Mouse (Mus musculus) limb, embryonic 13.5 days (tissue): ENCODE measurements around the gene Gm9918. TPM values are rescaled to one million over a fixed set of nuclear protein-coding genes. Genes with fewer than 3 reads are reported as not detected.

Experiments used
- ATAC-seq: fragments of 200-750 bp; cut with Nextera tagmentation; 2 replicates; pipeline ENCODE4 v1.8.0; 2017; ENCODE audit warnings: low read depth, moderate number of reproducible peaks, moderate TSS enrichment; ENCODE audit not compliant: low FRiP score
- H3K27ac ChIP-seq: fragments of 300-500 bp; sonication (generic); 2 replicates; pipeline ENCODE4 v1.5.1; 2015; ENCODE audit warnings: inconsistent platforms, mild to moderate bottlenecking, moderate library complexity
- H3K27me3 ChIP-seq: fragments of 300-500 bp; sonication (generic); 2 replicates; pipeline ENCODE4 v1.6.1; 2015; ENCODE audit warnings: mild to moderate bottlenecking, inconsistent platforms
- H3K36me3 ChIP-seq: fragments of 300-500 bp; sonication (generic); 2 replicates; pipeline ENCODE4 v1.6.1; 2015; ENCODE audit warnings: inconsistent platforms, mild to moderate bottlenecking, moderate library complexity
- H3K4me1 ChIP-seq: fragments of 300-500 bp; sonication (generic); 2 replicates; pipeline ENCODE4 v1.6.1; 2015; ENCODE audit warnings: inconsistent platforms
- H3K4me2 ChIP-seq: fragments of 300-500 bp; sonication (generic); replicated peaks from 2 replicates; pipeline ENCODE4 v1.6.1; 2015; ENCODE audit warnings: inconsistent platforms, mild to moderate bottlenecking, moderate library complexity
- H3K4me3 ChIP-seq: fragments of 300-500 bp; sonication (generic); 2 replicates; pipeline ENCODE4 v1.5.1; 2015; ENCODE audit warnings: moderate library complexity, mild to moderate bottlenecking, inconsistent platforms
- H3K9ac ChIP-seq: fragments of 300-500 bp; sonication (generic); 2 replicates; pipeline ENCODE4 v1.6.1; 2015; ENCODE audit warnings: mild to moderate bottlenecking, inconsistent platforms
- H3K9me3 ChIP-seq: fragments of 300-500 bp; sonication (generic); 2 replicates; pipeline ENCODE4 v1.6.1; 2016; ENCODE audit warnings: inconsistent platforms
- WGBS: fragments of 180-500 bp; shearing (Covaris S2); methylation state at CpG from one replicate; pipeline ENCODE4 v1.1.7; 2015; 5-methylcytosine and 5-hydroxymethylcytosine counted together
- polyA plus RNA-seq: library from polyadenylated mRNA; unstranded; fragments of >200 nt; fragmentation: Nextera tagmentation; extraction: Ambion mirVana; gene quantifications from 2 replicates; pipeline ENCODE4 v1.2.1, GENCODE M21; 2015

Gene Gm9918
- polyA plus RNA-seq, 1 experiment from 2014 or later: 1.1 TPM

DNA sequence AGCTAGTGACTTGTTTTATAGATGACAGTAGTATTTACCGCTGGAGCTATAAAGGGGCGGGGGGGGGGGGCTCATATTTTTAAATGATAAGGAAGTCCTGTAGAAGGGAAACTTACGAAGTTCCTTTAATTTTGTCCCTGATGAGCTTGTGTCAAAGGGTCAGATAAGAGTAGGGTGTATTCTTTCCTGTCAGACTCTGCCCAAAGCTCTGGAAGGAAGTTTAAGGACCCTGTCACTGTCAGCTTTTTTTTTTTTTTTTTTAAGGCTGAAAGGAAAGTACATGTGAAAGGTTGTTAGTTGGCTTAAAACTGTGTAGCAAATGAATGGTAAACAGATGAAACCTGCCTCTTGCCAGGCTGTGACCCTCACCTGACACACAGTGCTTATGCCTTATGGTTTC lies 13.3 kb downstream of the Gm9918 start:
- H3K9me3 ChIP-seq: no peaks in the 10 kb centered on the region
- H3K4me3 ChIP-seq: no peak overlapping the region
- H3K27me3 ChIP-seq: no peaks in the 10 kb centered on the region
- 75% methylated on average over 3 of the region's 3 CpGs for WGBS
- no peak overlapping the region for H3K27ac ChIP-seq
- ATAC-seq: no peak
- H3K36me3 ChIP-seq: peaks cover 24% of the 10 kb centered on the region
- no peak overlapping the region for H3K4me2 ChIP-seq
- no peak overlapping the region; the same call in 1 of the 2 replicates for H3K9ac ChIP-seq
- peaks cover 20% of the 10 kb centered on the region for H3K4me1 ChIP-seq

DNA sequence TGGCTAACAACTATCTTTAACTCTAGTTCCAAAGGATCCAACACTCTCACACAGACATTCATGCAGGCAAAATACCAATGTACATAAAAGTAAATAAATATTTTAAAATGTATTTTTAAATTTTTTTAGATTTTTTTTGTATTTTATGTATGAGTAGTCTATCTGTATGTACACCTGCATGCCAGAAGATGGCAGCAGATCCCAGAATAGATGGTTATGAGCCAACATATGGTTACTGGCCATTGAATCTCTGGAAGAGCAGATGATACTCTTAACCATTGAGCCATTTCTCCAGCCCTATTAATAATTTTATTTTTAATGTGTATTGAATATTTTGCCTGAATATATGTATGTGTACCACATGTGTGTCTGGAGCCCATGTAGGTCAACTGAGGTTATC lies 17.0 kb downstream of the Gm9918 start:
- H3K4me2 ChIP-seq: no peak overlapping the region

DNA sequence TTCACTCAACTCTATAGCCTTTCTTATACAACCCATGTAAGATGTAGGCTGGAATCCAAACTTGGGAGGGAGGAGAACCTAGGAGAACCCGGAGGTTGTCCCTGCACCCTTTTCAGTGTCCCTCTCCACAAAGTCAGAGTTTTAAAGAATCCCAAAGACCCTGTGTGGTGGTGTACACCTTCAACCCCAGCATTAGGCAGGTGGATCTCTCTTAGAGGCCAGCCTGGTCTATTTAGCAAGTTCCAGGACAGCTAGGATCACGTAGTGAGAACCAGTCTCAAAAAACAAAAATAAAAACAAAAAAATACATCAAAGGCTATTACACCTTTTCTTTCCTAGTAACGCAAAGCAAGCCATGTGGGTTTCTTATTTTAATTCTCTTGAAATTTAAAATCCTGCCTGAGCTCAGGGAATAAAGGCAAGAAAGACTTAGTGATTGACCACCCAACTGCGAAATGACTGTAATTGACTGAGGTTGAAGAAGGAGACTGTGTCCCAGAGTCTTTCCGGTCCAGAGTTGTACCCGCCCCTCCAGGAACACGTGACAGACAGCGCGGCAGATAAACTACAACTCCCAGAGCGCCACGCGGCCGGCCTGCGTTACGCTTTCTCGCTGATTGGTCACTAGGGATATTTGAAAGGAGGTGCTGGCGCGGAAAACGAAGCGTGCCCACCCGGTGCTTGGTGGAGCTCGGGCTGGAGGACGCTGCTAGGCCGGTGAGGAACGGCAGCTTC lies 25.4 kb downstream of the Gm9918 start, which contains the start of gene Espl1:
Gene Espl1, plus strand, starts transcription at position 634 of the 735 bp plus-strand sequence.
- Histone ChIP-seq H3K4me2 (peak within 1 kb of the TSS; percentile 89), H3K4me3 (peak within 1 kb of the TSS; percentile 71), H3K9me3 (no peaks in the 10 kb centered on the region), H3K4me1 (peaks cover 6% of the 10 kb centered on the region), H3K9ac (peak within 1 kb of the TSS; percentile 68), H3K36me3 (peaks cover 27% of the 10 kb centered on the region), H3K27ac (no peak within 1 kb of the TSS), H3K27me3 (no peaks in the 10 kb centered on the region)
- ATAC-seq: peak; percentile 99
- 8% methylated on average over 25 of the region's 25 CpGs for WGBS

More for the DNA sequence above, 17.0 kb downstream of the Gm9918 start:
- Histone ChIP-seq H3K4me1 (no peaks in the 10 kb centered on the region), H3K9ac (no peak overlapping the region), H3K27ac (no peak overlapping the region), H3K27me3 (no peaks in the 10 kb centered on the region), H3K36me3 (peaks cover 4% of the 10 kb centered on the region), H3K9me3 (no peaks in the 10 kb centered on the region), H3K4me3 (no peak overlapping the region)
- ATAC-seq: no peak

DNA sequence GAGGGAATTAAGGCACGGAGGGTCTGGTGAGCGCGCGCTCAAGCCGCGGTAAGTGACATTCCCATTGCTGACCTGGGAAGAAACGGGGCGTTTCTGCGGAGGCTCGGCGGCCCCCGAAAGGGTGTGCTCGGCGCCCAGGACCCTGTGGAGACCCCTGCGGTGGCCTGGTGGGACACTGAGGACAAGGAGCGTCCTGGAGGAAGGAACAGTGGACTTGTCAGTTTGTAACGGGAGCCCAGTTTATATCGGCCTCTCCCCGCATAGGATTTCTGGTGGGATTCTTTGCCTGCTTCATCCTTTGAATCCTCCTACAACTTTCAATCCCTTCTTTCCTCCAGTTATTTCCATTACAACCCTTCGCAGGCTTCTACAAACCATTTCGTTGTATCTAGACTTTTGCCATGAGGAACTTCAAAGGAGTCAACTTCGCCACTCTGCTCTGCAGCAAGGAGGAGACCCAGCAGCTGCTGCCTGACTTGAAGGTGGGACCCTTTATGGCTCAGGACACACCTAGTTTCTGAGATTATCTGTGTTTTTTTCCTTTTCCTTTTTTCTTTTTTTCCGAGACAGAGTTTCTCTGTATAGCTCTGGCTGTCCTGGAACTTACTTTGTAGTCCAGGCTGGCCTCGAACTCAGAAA lies 26.1 kb downstream of the Gm9918 start:
- WGBS: 4% methylated on average over 24 of the region's 24 CpGs
- Histone ChIP-seq H3K27me3 (no peaks in the 10 kb centered on the region), H3K4me3 (peak overlapping the region; percentile 71), H3K4me2 (peak overlapping the region; percentile 89), H3K9me3 (no peaks in the 10 kb centered on the region), H3K4me1 (peaks cover 6% of the 10 kb centered on the region), H3K27ac (no peak overlapping the region), H3K36me3 (peaks cover 34% of the 10 kb centered on the region), H3K9ac (peak overlapping the region; percentile 68)
- ATAC-seq: peak; percentile 26; the same call in 1 of the 2 replicates

DNA sequence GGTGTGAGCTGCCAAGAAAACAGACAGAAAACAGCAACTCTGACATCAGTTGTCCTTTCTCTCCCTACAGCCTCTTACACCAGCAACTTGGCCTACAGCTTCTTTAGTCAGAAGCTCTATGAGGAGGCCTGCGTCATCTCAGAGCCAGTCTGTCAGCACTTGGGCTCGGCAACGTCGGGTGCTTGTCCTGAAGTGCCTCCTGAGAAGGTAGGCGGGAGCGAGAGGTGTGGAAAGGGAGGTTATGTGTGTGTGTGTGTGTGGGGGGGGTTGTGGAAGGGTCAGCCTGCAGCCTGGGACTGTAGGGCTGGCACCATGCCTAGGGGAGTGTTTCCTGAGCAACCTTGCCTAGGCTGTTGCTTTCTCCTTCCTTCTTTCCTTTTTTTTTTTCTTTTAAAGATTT lies 32.2 kb downstream of the Gm9918 start:
- 85% methylated on average over 6 of the region's 6 CpGs for WGBS
- peaks cover 84% of the 10 kb centered on the region for H3K36me3 ChIP-seq
- ATAC-seq: no peak

DNA sequence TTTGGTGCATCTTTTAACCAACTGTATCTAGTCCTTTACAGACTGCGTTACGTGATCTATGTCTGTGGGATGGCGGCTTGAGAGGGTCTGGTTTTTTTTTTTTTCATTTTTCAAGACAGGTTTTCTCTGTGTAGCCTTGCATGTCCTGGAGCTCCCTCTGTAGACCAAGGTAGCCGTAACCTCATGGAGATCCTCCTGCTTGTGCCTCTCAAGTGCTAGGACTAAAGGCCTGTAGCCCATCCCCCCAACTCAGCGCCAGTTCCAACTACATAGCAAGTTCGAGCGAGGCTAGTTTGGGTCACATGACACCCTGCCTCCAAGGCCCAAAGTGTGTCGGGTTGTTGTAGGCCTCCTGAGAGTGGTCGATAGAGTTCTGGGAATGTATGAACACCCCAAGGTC lies 38.4 kb downstream of the Gm9918 start:
- ATAC-seq: no peak
- no peak overlapping the region for H3K27ac ChIP-seq
- H3K4me1 ChIP-seq: no peaks in the 10 kb centered on the region
- no peak overlapping the region for H3K4me3 ChIP-seq
- H3K9ac ChIP-seq: no peak overlapping the region
- H3K9me3 ChIP-seq: no peaks in the 10 kb centered on the region
- H3K27me3 ChIP-seq: no peaks in the 10 kb centered on the region
- WGBS: 81% methylated on average over 9 of the region's 9 CpGs
- peaks cover 91% of the 10 kb centered on the region for H3K36me3 ChIP-seq
- H3K4me2 ChIP-seq: no peak overlapping the region

More for the DNA sequence above, 32.2 kb downstream of the Gm9918 start:
- Histone ChIP-seq H3K9ac (no peak overlapping the region), H3K4me1 (no peaks in the 10 kb centered on the region), H3K27ac (no peak overlapping the region), H3K4me2 (no peak overlapping the region), H3K9me3 (no peaks in the 10 kb centered on the region), H3K4me3 (no peak overlapping the region), H3K27me3 (no peaks in the 10 kb centered on the region)

DNA sequence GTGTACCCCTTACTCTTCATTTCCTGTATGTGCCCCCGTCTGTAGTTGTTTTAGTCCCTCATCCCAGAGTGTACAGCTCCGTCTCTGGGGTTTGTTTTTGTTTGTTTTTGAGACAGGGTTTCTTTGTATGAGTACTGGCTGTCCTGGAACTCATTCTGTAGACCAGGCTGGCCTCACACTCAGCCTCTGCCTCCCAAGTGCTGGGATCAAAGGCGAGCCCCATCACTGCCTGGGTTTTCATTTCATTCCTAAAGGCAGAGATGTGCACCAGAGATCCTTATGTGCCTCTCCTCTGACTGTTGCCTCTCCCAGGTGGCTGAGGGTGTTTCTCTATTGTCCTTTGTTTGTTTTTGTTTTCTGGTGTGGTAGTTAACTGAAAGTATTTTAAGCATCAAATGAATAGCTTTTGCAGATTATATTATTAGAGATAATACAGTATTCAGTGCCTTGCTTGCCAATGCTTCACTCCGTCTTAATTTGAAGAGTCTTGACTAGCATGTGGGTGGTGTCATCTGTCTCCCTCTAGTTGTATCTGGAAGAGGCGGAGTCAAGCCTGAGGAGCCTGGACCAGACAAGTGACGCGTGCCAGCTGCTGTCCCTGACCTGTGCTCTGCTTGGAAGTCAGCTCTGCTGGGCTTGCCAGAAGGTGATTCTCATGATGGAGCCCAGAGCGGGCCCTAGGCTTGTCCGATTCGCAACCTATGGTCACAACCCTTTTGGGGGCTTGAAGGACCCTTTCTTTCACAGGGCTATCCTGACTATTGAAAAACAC lies 39.9 kb downstream of the Gm9918 start:
- Histone ChIP-seq H3K9me3 (no peaks in the 10 kb centered on the region), H3K4me1 (no peaks in the 10 kb centered on the region), H3K4me2 (no peak overlapping the region), H3K9ac (no peak overlapping the region), H3K36me3 (peaks cover 90% of the 10 kb centered on the region), H3K4me3 (no peak overlapping the region), H3K27me3 (no peaks in the 10 kb centered on the region), H3K27ac (no peak overlapping the region)
- 79% methylated on average over 10 of the region's 10 CpGs for WGBS
- ATAC-seq: no peak

DNA sequence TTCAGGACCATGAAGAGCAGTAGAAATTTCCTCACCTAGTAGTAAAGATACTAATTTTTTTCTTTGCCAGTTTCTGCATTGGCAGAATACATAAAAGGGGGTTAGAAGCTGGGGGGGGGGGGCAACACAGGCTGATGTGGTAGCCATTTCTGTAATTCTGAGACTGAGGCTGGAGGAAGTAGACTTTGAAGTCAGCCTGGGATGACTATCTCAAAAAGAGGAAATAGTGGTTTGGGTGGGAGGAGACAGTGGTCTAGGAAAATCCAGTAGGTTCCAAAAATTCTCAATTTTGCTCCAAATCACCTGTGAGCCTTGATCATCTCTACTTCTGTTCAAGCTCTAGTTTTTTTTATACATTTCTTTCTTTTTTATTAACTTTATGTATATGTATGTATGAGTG lies 41.1 kb downstream of the Gm9918 start:
- peaks cover 90% of the 10 kb centered on the region for H3K36me3 ChIP-seq
- no peak overlapping the region for H3K9ac ChIP-seq
- no peaks in the 10 kb centered on the region for H3K9me3 ChIP-seq
- no peak overlapping the region for H3K4me2 ChIP-seq
- no peak overlapping the region for H3K4me3 ChIP-seq
- no peak for ATAC-seq
- no peak overlapping the region for H3K27ac ChIP-seq
- no peaks in the 10 kb centered on the region for H3K4me1 ChIP-seq
- no peaks in the 10 kb centered on the region for H3K27me3 ChIP-seq

DNA sequence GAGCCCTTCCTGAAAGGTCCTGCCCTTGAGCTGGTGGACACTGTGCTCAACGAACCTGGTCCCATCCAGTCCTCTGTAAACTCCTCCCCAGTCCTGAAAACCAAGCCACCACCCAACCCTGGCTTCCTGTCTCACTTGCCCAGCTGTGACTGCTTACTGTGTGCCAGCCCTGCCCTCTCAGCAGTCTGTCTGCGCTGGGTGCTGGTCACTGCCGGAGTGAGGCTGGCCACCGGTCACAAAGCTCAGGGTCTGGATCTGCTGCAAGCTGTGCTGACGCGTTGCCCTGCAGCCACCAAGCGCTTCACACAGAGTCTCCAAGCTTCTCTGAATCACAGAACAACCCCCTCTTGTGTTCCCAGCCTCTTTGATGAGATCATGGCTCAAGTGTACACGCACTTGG lies 44.9 kb downstream of the Gm9918 start:
- peaks cover 87% of the 10 kb centered on the region for H3K36me3 ChIP-seq
- WGBS: 85% methylated on average over 8 of the region's 8 CpGs
- no peak overlapping the region for H3K4me2 ChIP-seq
- H3K4me3 ChIP-seq: no peak overlapping the region
- no peak for ATAC-seq
- H3K27me3 ChIP-seq: no peaks in the 10 kb centered on the region
- no peak overlapping the region for H3K27ac ChIP-seq
- H3K9me3 ChIP-seq: no peaks in the 10 kb centered on the region
- no peaks in the 10 kb centered on the region for H3K4me1 ChIP-seq
- H3K9ac ChIP-seq: peak overlapping the region; percentile 35; the same call in 1 of the 2 replicates

DNA sequence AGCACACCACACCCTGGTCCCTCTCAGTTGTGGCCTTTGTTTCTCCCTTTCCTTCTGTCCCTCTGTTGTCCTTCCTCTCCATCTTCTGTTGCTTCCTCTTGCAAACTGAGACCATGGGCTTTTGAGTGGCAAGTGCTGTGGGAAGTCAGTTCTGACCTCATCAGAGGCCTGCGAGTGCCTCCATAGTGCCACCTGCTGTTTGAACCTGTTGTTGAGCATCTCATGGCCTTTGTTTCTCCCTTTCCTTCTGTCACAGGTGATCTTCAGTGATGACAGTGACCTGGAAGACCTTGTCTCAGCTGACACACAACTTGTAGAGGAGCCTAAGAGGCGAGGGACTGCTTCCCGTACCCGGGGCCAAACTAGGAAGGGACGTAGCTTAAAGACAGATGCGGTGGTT lies 45.9 kb downstream of the Gm9918 start:
- peaks cover 90% of the 10 kb centered on the region for H3K36me3 ChIP-seq
- no peak overlapping the region for H3K9ac ChIP-seq
- no peak overlapping the region for H3K4me2 ChIP-seq
- 85% methylated on average over 6 of the region's 6 CpGs for WGBS
- H3K4me3 ChIP-seq: no peak overlapping the region
- H3K27ac ChIP-seq: no peak overlapping the region
- H3K4me1 ChIP-seq: no peaks in the 10 kb centered on the region
- no peaks in the 10 kb centered on the region for H3K9me3 ChIP-seq
- no peak for ATAC-seq
- no peaks in the 10 kb centered on the region for H3K27me3 ChIP-seq
